Mouse (Mus musculus): Measurements from ENCODE around the gene Foxm1. TPM values are rescaled to one million over a fixed set of nuclear protein-coding genes. Genes with fewer than 3 reads are reported as not detected.

Foxm1 gene
- total RNA-seq (2014; rRNA removed) (4.8 and 8.5 TPM in 2 replicates), polyA plus RNA-seq (2015; fragmentation: Nextera tagmentation; extraction: Ambion mirVana) (2.5 and 2.9 TPM in 2 replicates)

DNA sequence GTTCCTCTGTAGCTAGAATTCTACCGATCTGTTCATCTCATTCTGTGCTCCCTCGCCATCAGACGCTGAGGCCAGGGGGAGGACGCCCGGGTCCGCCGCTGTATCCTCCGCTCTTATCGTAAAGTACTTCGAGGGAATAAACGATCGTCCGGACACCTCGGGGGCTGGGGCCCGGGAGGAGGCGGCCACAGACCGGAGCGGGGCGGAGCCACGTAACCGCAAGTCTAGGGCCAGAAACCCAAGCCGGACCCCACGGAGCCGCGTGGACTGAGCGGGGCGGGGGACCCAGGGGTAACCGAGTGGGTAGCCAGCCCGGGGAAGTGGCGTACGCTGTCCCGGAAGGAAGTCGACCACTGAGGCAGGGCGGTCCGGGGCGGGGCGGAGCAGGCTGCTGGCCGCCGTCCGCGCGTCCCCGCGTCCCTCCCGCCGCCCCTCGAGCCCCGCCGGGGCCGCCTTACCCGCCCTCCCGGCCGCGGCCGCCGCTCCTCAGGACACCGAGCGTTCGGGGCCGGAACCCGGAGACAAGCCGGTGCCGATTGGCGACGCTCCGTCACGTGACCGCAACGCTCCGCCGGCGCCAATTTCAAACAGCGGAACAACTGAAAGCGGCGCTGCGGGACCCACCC is at the start of gene Foxm1, which contains the start of gene Rhno1:
Gene Foxm1, plus strand, starts transcription at position 587 of the 626 bp plus-strand sequence.
Gene Rhno1, minus strand, starts transcription at position 531 of the 626 bp plus-strand sequence.
- H3K9me3 ChIP-seq (ENCODE audit: low read length), result no peaks in the 10 kb centered on the region
- H3K36me3 ChIP-seq (ENCODE audit: insufficient read depth, low read length), result 0 out of 2 replicates have a peak, but pooled peaks cover 4% of the 10 kb centered on the region
- peak; percentile 85 for ATAC-seq (ENCODE audit: low FRiP score)
- no peak for TF ChIP-seq CTCF (IDR thresholded peaks at IDR 0.05)
- peak; percentile 84 for DNase-seq (ENCODE audit: low spot score)
- WGBS, result under 1% methylated on average over 60 of the region's 76 CpGs
- H3K27ac ChIP-seq (ENCODE audit: low read depth, low read length), result peak within 1 kb of the TSS; percentile 78
- peaks cover 8% of the 10 kb centered on the region; the same call in 1 of the 2 replicates for H3K4me1 ChIP-seq (ENCODE audit: insufficient read depth, low read length)
- H3K4me3 ChIP-seq (ENCODE audit: low read depth, low read length), result peak within 1 kb of the TSS; percentile 90
- peak within 1 kb of the TSS; percentile 84 for H3K9ac ChIP-seq (replicated peaks; ENCODE audit: low read length, poor library complexity, severe bottlenecking)
- peak within 1 kb of the TSS; percentile 100 for H3K4me2 ChIP-seq (ENCODE audit: low read depth, low read length, poor library complexity, severe bottlenecking)
- no peaks in the 10 kb centered on the region for H3K27me3 ChIP-seq (ENCODE audit: insufficient read depth, low read length)

DNA sequence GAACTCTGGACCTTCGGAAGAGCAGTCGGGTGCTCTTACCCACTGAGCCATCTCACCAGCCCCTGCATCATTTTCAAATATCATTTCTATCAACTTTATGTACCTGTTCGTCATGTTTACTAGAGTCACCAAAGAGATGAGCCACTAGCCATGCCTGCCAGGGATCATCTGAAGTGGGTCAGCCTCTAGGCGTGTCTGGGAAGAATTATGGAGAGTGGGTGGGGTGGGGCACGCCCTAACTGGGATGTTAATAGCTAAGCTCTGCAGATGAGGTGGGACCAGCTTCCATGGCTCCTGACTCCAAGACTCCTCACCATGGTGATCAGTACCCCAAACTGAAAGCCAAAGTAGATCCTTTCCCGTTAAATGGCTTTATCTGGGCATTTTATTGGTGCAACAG is 48.0 kb upstream of the Foxm1 start:
- H3K36me3 ChIP-seq (ENCODE audit: insufficient read depth, low read length), result no peaks in the 10 kb centered on the region
- H3K9ac ChIP-seq (replicated peaks; ENCODE audit: low read length, poor library complexity, severe bottlenecking), result no peak overlapping the region
- ATAC-seq (ENCODE audit: low FRiP score) (no peak), DNase-seq (ENCODE audit: low spot score) (no peak)
- 90% methylated on average over 6 of the region's 6 CpGs for WGBS
- H3K4me3 ChIP-seq (ENCODE audit: low read depth, low read length), result no peak overlapping the region
- no peak overlapping the region for H3K4me2 ChIP-seq (ENCODE audit: low read depth, low read length, poor library complexity, severe bottlenecking)
- no peaks in the 10 kb centered on the region for H3K27me3 ChIP-seq (ENCODE audit: insufficient read depth, low read length)
- no peaks in the 10 kb centered on the region for H3K9me3 ChIP-seq (ENCODE audit: low read length)
- no peak for TF ChIP-seq CTCF (IDR thresholded peaks at IDR 0.05)
- H3K27ac ChIP-seq (ENCODE audit: low read depth, low read length), result no peak overlapping the region
- H3K4me1 ChIP-seq (ENCODE audit: insufficient read depth, low read length), result no peaks in the 10 kb centered on the region

DNA sequence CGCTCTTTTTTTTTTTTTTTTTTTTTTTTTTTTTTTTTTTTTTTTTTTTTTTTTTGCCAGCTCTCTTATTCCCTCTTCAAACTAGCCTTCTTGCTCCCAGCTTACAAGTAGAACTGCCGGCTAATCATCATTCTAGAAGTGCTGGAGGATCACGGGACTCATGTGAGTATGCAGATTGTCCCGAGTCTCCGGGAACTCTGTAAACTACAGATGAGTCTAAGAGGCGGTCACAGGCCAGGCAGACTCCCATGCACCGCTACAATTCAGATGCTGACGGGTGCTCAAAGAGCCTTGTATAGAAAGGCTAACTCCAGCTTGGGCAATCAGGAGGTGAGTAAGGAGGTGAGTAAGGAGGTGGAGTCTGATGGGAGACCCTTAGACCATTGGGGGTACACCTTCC is 47.2 kb upstream of the Foxm1 start:
- Histone ChIP-seq H3K4me1 (ENCODE audit: insufficient read depth, low read length) (no peaks in the 10 kb centered on the region), H3K36me3 (ENCODE audit: insufficient read depth, low read length) (no peaks in the 10 kb centered on the region), H3K9me3 (ENCODE audit: low read length) (no peaks in the 10 kb centered on the region), H3K4me2 (ENCODE audit: low read depth, low read length, poor library complexity, severe bottlenecking) (no peak overlapping the region), H3K9ac (replicated peaks; ENCODE audit: low read length, poor library complexity, severe bottlenecking) (no peak overlapping the region), H3K27ac (ENCODE audit: low read depth, low read length) (no peak overlapping the region), H3K4me3 (ENCODE audit: low read depth, low read length) (no peak overlapping the region), H3K27me3 (ENCODE audit: insufficient read depth, low read length) (no peaks in the 10 kb centered on the region)
- ATAC-seq (ENCODE audit: low FRiP score) (no peak), DNase-seq (ENCODE audit: low spot score) (no peak)
- TF ChIP-seq CTCF (IDR thresholded peaks at IDR 0.05), result no peak
- WGBS, result 84% methylated on average over 8 of the region's 8 CpGs

GRCm38 (mm10) chr6:128318317-128318716 is 44.5 kb upstream of the Foxm1 start:
- DNase-seq (ENCODE audit: low spot score), result peak; percentile 88
- no peaks in the 10 kb centered on the region for H3K4me1 ChIP-seq (ENCODE audit: insufficient read depth, low read length)
- H3K9ac ChIP-seq (replicated peaks; ENCODE audit: low read length, poor library complexity, severe bottlenecking), result no peak overlapping the region
- no peaks in the 10 kb centered on the region for H3K9me3 ChIP-seq (ENCODE audit: low read length)
- TF ChIP-seq CTCF (IDR thresholded peaks at IDR 0.05), result peak; percentile 87
- WGBS, result 9% methylated on average over 4 of the region's 4 CpGs
- H3K27ac ChIP-seq (ENCODE audit: low read depth, low read length), result no peak overlapping the region
- no peak overlapping the region for H3K4me3 ChIP-seq (ENCODE audit: low read depth, low read length)
- ATAC-seq (ENCODE audit: low FRiP score), result peak; percentile 57; the same call in 1 of the 2 replicates
- H3K27me3 ChIP-seq (ENCODE audit: insufficient read depth, low read length), result no peaks in the 10 kb centered on the region
- H3K4me2 ChIP-seq (ENCODE audit: low read depth, low read length, poor library complexity, severe bottlenecking), result no peak overlapping the region
- peaks cover 17% of the 10 kb centered on the region for H3K36me3 ChIP-seq (ENCODE audit: insufficient read depth, low read length)

DNA sequence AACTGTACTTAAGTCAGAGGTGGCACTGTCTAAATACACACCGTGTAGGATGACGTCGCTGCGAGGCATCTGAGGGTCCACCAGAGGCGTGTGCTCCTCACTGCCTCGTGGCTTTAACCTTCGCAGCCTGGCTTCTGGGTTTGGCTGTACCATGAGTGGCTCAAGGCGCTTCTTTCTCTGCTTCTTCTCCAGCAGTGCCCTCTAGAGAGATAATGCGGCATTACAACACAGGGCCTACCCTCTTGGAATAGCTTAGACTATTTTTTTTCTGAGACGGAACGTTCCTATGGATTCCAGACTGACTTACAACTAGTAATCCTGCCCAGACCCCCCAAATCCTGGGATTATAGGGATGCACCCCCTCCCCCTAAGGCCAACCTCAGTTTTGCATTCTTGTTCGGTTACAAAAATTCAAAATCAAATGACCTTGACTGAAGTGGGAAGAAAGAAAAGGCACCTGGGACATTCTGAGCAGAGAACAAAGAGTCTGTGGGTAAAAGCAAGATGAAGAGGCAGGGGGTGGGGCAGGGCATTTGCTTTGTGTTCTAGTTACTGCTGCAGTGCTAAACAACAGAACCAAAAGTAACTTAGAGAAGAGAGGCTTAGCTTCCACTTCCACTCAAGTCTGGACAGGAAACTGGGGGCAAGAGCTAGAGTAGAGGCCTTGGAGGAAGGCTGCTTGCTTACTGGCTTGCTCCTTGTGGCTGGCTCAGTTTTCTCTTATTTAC is 28.2 kb upstream of the Foxm1 start:
- H3K4me3 ChIP-seq (ENCODE audit: low read depth, low read length), result no peak overlapping the region
- H3K4me2 ChIP-seq (ENCODE audit: low read depth, low read length, poor library complexity, severe bottlenecking), result no peak overlapping the region
- 21% methylated on average over 12 of the region's 12 CpGs for WGBS
- H3K27me3 ChIP-seq (ENCODE audit: insufficient read depth, low read length), result no peaks in the 10 kb centered on the region
- DNase-seq (ENCODE audit: low spot score), result peak; percentile 88
- no peaks in the 10 kb centered on the region for H3K9me3 ChIP-seq (ENCODE audit: low read length)
- TF ChIP-seq CTCF (IDR thresholded peaks at IDR 0.05), result peak; percentile 75
- peak overlapping the region; percentile 34; the same call in 1 of the 2 replicates for H3K27ac ChIP-seq (ENCODE audit: low read depth, low read length)
- H3K9ac ChIP-seq (replicated peaks; ENCODE audit: low read length, poor library complexity, severe bottlenecking), result no peak overlapping the region
- H3K4me1 ChIP-seq (ENCODE audit: insufficient read depth, low read length), result no peaks in the 10 kb centered on the region
- peak; percentile 89 for ATAC-seq (ENCODE audit: low FRiP score)
- peaks cover 25% of the 10 kb centered on the region for H3K36me3 ChIP-seq (ENCODE audit: insufficient read depth, low read length)

DNA sequence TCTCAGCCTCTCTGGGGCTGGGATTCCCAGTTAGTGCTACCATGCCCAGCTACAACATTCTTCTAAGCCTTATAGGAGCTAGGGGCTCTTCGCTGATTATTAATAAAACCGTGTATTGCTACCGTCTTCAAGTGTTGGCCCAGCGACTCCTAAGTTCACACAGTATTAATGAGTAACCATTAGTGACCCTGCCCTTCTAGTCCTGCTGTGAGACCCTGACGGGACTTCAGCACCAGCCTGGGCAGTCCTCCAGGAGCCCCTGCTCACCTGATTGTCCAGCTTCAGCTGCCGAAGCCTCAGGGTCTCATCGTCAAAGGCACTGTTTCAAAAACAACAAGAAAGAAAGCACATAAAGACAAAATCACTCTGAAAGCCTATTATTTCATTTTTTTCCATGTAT is 25.3 kb upstream of the Foxm1 start:
- DNase-seq (ENCODE audit: low spot score), result no peak
- WGBS, result 85% methylated on average over 7 of the region's 7 CpGs

More for the DNA sequence above, 25.3 kb upstream of the Foxm1 start:
- no peak for TF ChIP-seq CTCF (IDR thresholded peaks at IDR 0.05)
- H3K4me2 ChIP-seq (ENCODE audit: low read depth, low read length, poor library complexity, severe bottlenecking), result no peak overlapping the region
- no peaks in the 10 kb centered on the region for H3K4me1 ChIP-seq (ENCODE audit: insufficient read depth, low read length)
- ATAC-seq (ENCODE audit: low FRiP score), result no peak
- H3K4me3 ChIP-seq (ENCODE audit: low read depth, low read length), result no peak overlapping the region
- no peak overlapping the region for H3K9ac ChIP-seq (replicated peaks; ENCODE audit: low read length, poor library complexity, severe bottlenecking)
- no peaks in the 10 kb centered on the region for H3K27me3 ChIP-seq (ENCODE audit: insufficient read depth, low read length)
- H3K9me3 ChIP-seq (ENCODE audit: low read length), result no peaks in the 10 kb centered on the region
- no peak overlapping the region for H3K27ac ChIP-seq (ENCODE audit: low read depth, low read length)
- peaks cover 14% of the 10 kb centered on the region; the same call in 1 of the 2 replicates for H3K36me3 ChIP-seq (ENCODE audit: insufficient read depth, low read length)
